Mouse (Mus musculus) liver, adult 2 months (tissue): ENCODE results near the gene Atxn7l3.

Experiments
- CTCF ChIP-seq: fragments of 200-500 bp; IDR thresholded peaks from 2 replicates; pipeline ENCODE4 v1.5.1; 2011; ENCODE audit warnings: low read depth, low read length, control low read depth
- POLR2A ChIP-seq: fragments of 200-500 bp; IDR thresholded peaks from 2 replicates; pipeline ENCODE4 v1.6.1; 2011; ENCODE audit warnings: low read length, control low read depth; ENCODE audit not compliant: insufficient read depth; ENCODE audit errors: extremely low read depth

GRCm38 (mm10) chr11:102291051-102291535 lies 5.3 kb downstream of the Atxn7l3 start:
- TF ChIP-seq CTCF: no peak
- no peak for TF ChIP-seq POLR2A
